Mouse (Mus musculus) thymus, adult 2 months (tissue): ENCODE results near the gene Abcd4. TPM values are rescaled to one million over a fixed set of nuclear protein-coding genes. Genes with fewer than 3 reads are reported as not detected.

Experiments
- DNase-seq: peaks from one replicate; pipeline ENCODE4 v3.0.0; 2021
- H3K27ac ChIP-seq: fragments of 200-500 bp; 2 replicates; pipeline ENCODE4 v1.5.1; 2012; ENCODE audit warnings: low read length, control low read depth; ENCODE audit not compliant: control insufficient read depth, insufficient read depth
- H3K27me3 ChIP-seq: fragments of 200-500 bp; 2 replicates; pipeline ENCODE4 v1.6.1; 2012; ENCODE audit warnings: mild to moderate bottlenecking, low read length, moderate library complexity, mixed read lengths; ENCODE audit not compliant: control insufficient read depth, insufficient read depth
- H3K36me3 ChIP-seq: fragments of 200-500 bp; 2 replicates; pipeline ENCODE4 v1.6.1; 2012; ENCODE audit warnings: mild to moderate bottlenecking, low read length, moderate library complexity; ENCODE audit not compliant: control insufficient read depth, insufficient read depth
- H3K4me1 ChIP-seq: fragments of 200-500 bp; replicated peaks from 2 replicates; pipeline ENCODE4 v1.6.1; 2012; ENCODE audit warnings: low read length; ENCODE audit not compliant: control insufficient read depth, insufficient read depth
- H3K4me3 ChIP-seq: fragments of 200-500 bp; 2 replicates; pipeline ENCODE4 v1.5.1; 2012; ENCODE audit warnings: mild to moderate bottlenecking, low read length, control low read depth, moderate library complexity; ENCODE audit not compliant: control insufficient read depth, insufficient read depth
- CTCF ChIP-seq: fragments of 200-500 bp; IDR thresholded peaks from 2 replicates; pipeline ENCODE4 v1.5.1; 2012; ENCODE audit warnings: mild to moderate bottlenecking, control low read depth, low read length, moderate library complexity, borderline replicate concordance; ENCODE audit not compliant: control insufficient read depth, poor library complexity, insufficient read depth; ENCODE audit errors: extremely low read depth
- POLR2A ChIP-seq: fragments of 200-500 bp; IDR thresholded peaks from 2 replicates; pipeline ENCODE4 v1.6.1; 2012; ENCODE audit warnings: mild to moderate bottlenecking, low read length, control low read depth, moderate library complexity; ENCODE audit not compliant: control insufficient read depth, poor library complexity, insufficient read depth; ENCODE audit errors: extremely low read depth
- WGBS: fragments of 180-500 bp; shearing (Covaris S2); methylation state at CpG from one replicate; pipeline ENCODE4 v1.1.7; 2018; 5-methylcytosine and 5-hydroxymethylcytosine counted together
- polyA plus RNA-seq: library from polyadenylated mRNA; depleted of rRNA; stranded (reverse); fragments of >200 nt; gene quantifications from 2 replicates; pipeline ENCODE4 v1.2.3, GENCODE M21; 2012; rRNA removed

The Abcd4 gene
- polyA plus RNA-seq, 1 experiment = 39.0 TPM

- H3K4me1 ChIP-seq = peaks cover 30% of the 10 kb centered on the region
- H3K4me3 ChIP-seq = no peak within 1 kb of the TSS
- no peak for DNase-seq
- no peak within 1 kb of the TSS for H3K27ac ChIP-seq
- WGBS = 17% methylated on average over 25 of the region's 25 CpGs
- H3K36me3 ChIP-seq = no peaks in the 10 kb centered on the region
- peaks cover 23% of the 10 kb centered on the region for H3K27me3 ChIP-seq
- TF ChIP-seq POLR2A = no peak
- no peak for TF ChIP-seq CTCF
Observed at GRCm38 (mm10) chr12:84569336-84569970, 47.8 kb downstream of the Abcd4 start, which contains the start of gene Vsx2. Gene Vsx2 (plus strand): TSS chr12:84569762.

GRCm38 (mm10) chr12:84567576-84567975 lies 49.6 kb downstream of the Abcd4 start:
- DNase-seq = no peak
- Histone ChIP-seq H3K36me3 (no peaks in the 10 kb centered on the region), H3K27me3 (peaks cover 22% of the 10 kb centered on the region), H3K4me3 (no peak overlapping the region), H3K27ac (no peak overlapping the region), H3K4me1 (peaks cover 20% of the 10 kb centered on the region)
- TF ChIP-seq POLR2A (no peak), CTCF (no peak)
- WGBS = 77% methylated on average over 6 of the region's 6 CpGs

- Histone ChIP-seq H3K27me3 (no peaks in the 10 kb centered on the region; the same call in 1 of the 2 replicates), H3K36me3 (no peaks in the 10 kb centered on the region), H3K4me1 (no peaks in the 10 kb centered on the region), H3K4me3 (no peak overlapping the region), H3K27ac (no peak overlapping the region)
- WGBS = 61% methylated on average over 4 of the region's 4 CpGs
- no peak for DNase-seq
- TF ChIP-seq CTCF (no peak), POLR2A (no peak)
Observed at GRCm38 (mm10) chr12:84562558-84562957, 54.7 kb downstream of the Abcd4 start.

- Histone ChIP-seq H3K27me3 (no peaks in the 10 kb centered on the region), H3K27ac (no peak overlapping the region), H3K36me3 (no peaks in the 10 kb centered on the region), H3K4me3 (no peak overlapping the region), H3K4me1 (no peaks in the 10 kb centered on the region)
- DNase-seq = no peak
- 73% methylated on average over 8 of the region's 8 CpGs for WGBS
- no peak for TF ChIP-seq CTCF
- no peak for TF ChIP-seq POLR2A
Observed at GRCm38 (mm10) chr12:84555218-84555617, 62.0 kb downstream of the Abcd4 start.

Other genes with a start within 250 kb of the Abcd4 start
- 24.6 and 24.8 TPM in 2 replicates for gene Entpd5, start 208.4 kb downstream of the Abcd4 start, polyA plus RNA-seq
- 0.42 and 0.73 TPM in 2 replicates for gene Bbof1, start 208.3 kb downstream of the Abcd4 start, polyA plus RNA-seq
- 7.1 and 7.6 TPM in 2 replicates for gene Rnf113a2, start 200.2 kb downstream of the Abcd4 start, polyA plus RNA-seq
- gene Aldh6a1, start 166.4 kb downstream of the Abcd4 start, polyA plus RNA-seq = 10.9 and 13.2 TPM in 2 replicates
- 17.2 and 24.5 TPM in 2 replicates for gene Lin52, start 166.0 kb downstream of the Abcd4 start, polyA plus RNA-seq
- 0.70 and 0.74 TPM in 2 replicates for gene Vsx2, start 47.7 kb downstream of the Abcd4 start, polyA plus RNA-seq
- gene Vrtn, start 23.6 kb upstream of the Abcd4 start, polyA plus RNA-seq = 0.15 and 0.16 TPM in 2 replicates
- 0.47 and 0.69 TPM in 2 replicates for gene Syndig1l, start 81.4 kb upstream of the Abcd4 start, polyA plus RNA-seq
- 249 and 256 TPM in 2 replicates for gene Npc2, start 155.7 kb upstream of the Abcd4 start, polyA plus RNA-seq
- 60.6 and 64.2 TPM in 2 replicates for gene Isca2, start 155.8 kb upstream of the Abcd4 start, polyA plus RNA-seq